Mouse (Mus musculus) G1E-ER4 (cell line): ENCODE results near the gene Cryzl2. TPM values are rescaled to one million over a fixed set of nuclear protein-coding genes. Genes with fewer than 3 reads are reported as not detected.

Experiments
- GATA1 ChIP-seq: IDR thresholded peaks from one replicate; pipeline ENCODE4 v1.8.0; 2012; ENCODE audit warnings: low read length, inconsistent platforms
- polyA plus RNA-seq: library from polyadenylated mRNA; stranded (reverse); fragments of >175 nt; gene quantifications from 2 replicates; pipeline ENCODE4 v1.2.3, GENCODE M21; 2012

Gene Cryzl2
- polyA plus RNA-seq, 1 experiment = not detected

- TF ChIP-seq GATA1 = no peak
These were observed 8.3 kb upstream of the Cryzl2 start for GRCm38 (mm10) chr1:157449981-157450636.

GRCm38 (mm10) chr1:157452284-157452683 lies 6.1 kb upstream of the Cryzl2 start:
- TF ChIP-seq GATA1 = no peak

GRCm38 (mm10) chr1:157452759-157453549 lies 5.4 kb upstream of the Cryzl2 start:
- TF ChIP-seq GATA1 = no peak

- TF ChIP-seq GATA1 = no peak
These were observed 3.5 kb upstream of the Cryzl2 start for GRCm38 (mm10) chr1:157454876-157455275.

- TF ChIP-seq GATA1 = no peak
These were observed 588 bp upstream of the Cryzl2 start for GRCm38 (mm10) chr1:157457789-157458188.

GRCm38 (mm10) chr1:157459904-157460303 lies 1.5 kb downstream of the Cryzl2 start:
- no peak for TF ChIP-seq GATA1

- TF ChIP-seq GATA1 = no peak
These were observed 2.9 kb downstream of the Cryzl2 start for GRCm38 (mm10) chr1:157461276-157461675.

- no peak for TF ChIP-seq GATA1
These were observed 4.0 kb downstream of the Cryzl2 start for GRCm38 (mm10) chr1:157462336-157462735.

GRCm38 (mm10) chr1:157465194-157465593 lies 6.8 kb downstream of the Cryzl2 start:
- TF ChIP-seq GATA1 = no peak

- TF ChIP-seq GATA1 = no peak
These were observed 9.5 kb downstream of the Cryzl2 start for GRCm38 (mm10) chr1:157467866-157468265.

GRCm38 (mm10) chr1:157470761-157471386 lies 12.5 kb downstream of the Cryzl2 start:
- no peak for TF ChIP-seq GATA1

- TF ChIP-seq GATA1 = no peak
These were observed 14.3 kb downstream of the Cryzl2 start for GRCm38 (mm10) chr1:157472716-157473115.

- TF ChIP-seq GATA1 = no peak
These were observed 16.5 kb downstream of the Cryzl2 start for GRCm38 (mm10) chr1:157474865-157475264.

- no peak for TF ChIP-seq GATA1
These were observed 17.9 kb downstream of the Cryzl2 start for GRCm38 (mm10) chr1:157476231-157476630.

GRCm38 (mm10) chr1:157480090-157480489 lies 21.7 kb downstream of the Cryzl2 start:
- peak; percentile 21 for TF ChIP-seq GATA1

- TF ChIP-seq GATA1 = no peak
These were observed 22.5 kb downstream of the Cryzl2 start for GRCm38 (mm10) chr1:157480901-157481300.
